Mouse (Mus musculus) neutrophil, adult 65 days (primary cell): ENCODE results near the gene Defa22. TPM values are rescaled to one million over a fixed set of nuclear protein-coding genes. Genes with fewer than 3 reads are reported as not detected.

Experiments used
- total RNA-seq: library from RNA; stranded (reverse); gene quantifications from 2 replicates; pipeline ENCODE4 v1.2.4, GENCODE M21; 2023

Gene Defa22
- total RNA-seq, result not detected in 2 replicates

GRCm38 (mm10) chr8:21161977-21162376 lies at the start of gene Defa22:
Gene Defa22, plus strand, starts transcription at chr8:21162277.

GRCm38 (mm10) chr8:21134342-21134741 lies 27.7 kb upstream of the Defa22 start, which contains the start of gene Defa30:
Gene Defa30, plus strand, starts transcription at chr8:21134642.

GRCm38 (mm10) chr8:21191314-21191713 lies 29.2 kb downstream of the Defa22 start, which contains the start of gene Defa31:
Gene Defa31, plus strand, starts transcription at chr8:21191614.

GRCm38 (mm10) chr8:21201261-21201660 lies 39.2 kb downstream of the Defa22 start, which contains the start of gene Gm15293:
Gene Gm15293, plus strand, starts transcription at chr8:21201561.

Other genes with a start within 250 kb of the Defa22 start
- not detected in 2 replicates for gene Gm6040, start 240.2 kb upstream of the Defa22 start, total RNA-seq
- not detected in 2 replicates for gene AY761185, start 217.6 kb upstream of the Defa22 start, total RNA-seq
- not detected in 2 replicates for gene Defa21, start 136.7 kb upstream of the Defa22 start, total RNA-seq
- not detected in 2 replicates for gene Defa23, start 107.2 kb upstream of the Defa22 start, total RNA-seq
- gene Defa35, start 97.2 kb upstream of the Defa22 start, total RNA-seq, result not detected in 2 replicates
- not detected in 2 replicates for gene Defa25, start 77.8 kb upstream of the Defa22 start, total RNA-seq
- gene Gm14851, start 66.2 kb upstream of the Defa22 start, total RNA-seq, result not detected in 2 replicates
- gene Defa30, start 27.6 kb upstream of the Defa22 start, total RNA-seq, result not detected in 2 replicates
- gene Defa31, start 29.3 kb downstream of the Defa22 start, total RNA-seq, result not detected in 2 replicates
- not detected in 2 replicates for gene Gm15293, start 39.3 kb downstream of the Defa22 start, total RNA-seq
- not detected in 2 replicates for gene Gm15292, start 87.5 kb downstream of the Defa22 start, total RNA-seq
- not detected in 2 replicates for gene Defa27, start 153.3 kb downstream of the Defa22 start, total RNA-seq
- gene Defa29, start 164.7 kb downstream of the Defa22 start, total RNA-seq, result not detected in 2 replicates
- gene Defa2, start 216.2 kb downstream of the Defa22 start, total RNA-seq, result not detected in 2 replicates
- not detected in 2 replicates for gene Defa33, start 229.5 kb downstream of the Defa22 start, total RNA-seq